Mouse (Mus musculus) liver, embryonic 11.5 days (tissue): ENCODE measurements at regions not wholly inside any gene's neighbourhood (a gene's known extent, or its start where the extent isn't known, plus 50 kb on each side); places are given as distances from the start of the nearest gene placed in this dataset.

Experiments used
- ATAC-seq: fragments of 200-750 bp; cut with Nextera tagmentation; replicated peaks from 2 replicates; pipeline ENCODE4 v1.8.0; 2017; ENCODE audit warnings: moderate number of reproducible peaks, mild to moderate bottlenecking, moderate TSS enrichment, moderate library complexity; ENCODE audit not compliant: low FRiP score
- DNase-seq: peaks from one replicate; pipeline ENCODE4 v3.0.0-alpha.2; 2017; ENCODE audit warnings: low spot score
- H3K27ac ChIP-seq: fragments of 300-500 bp; sonication (generic); 2 replicates; pipeline ENCODE4 v1.5.1; 2014; ENCODE audit warnings: mild to moderate bottlenecking, low read depth, low read length, control low read depth
- H3K27me3 ChIP-seq: fragments of 300-500 bp; sonication (generic); replicated peaks from 2 replicates; pipeline ENCODE4 v1.6.1; 2014; ENCODE audit warnings: low read length, mixed read lengths; ENCODE audit not compliant: control insufficient read depth, insufficient read depth
- H3K36me3 ChIP-seq: fragments of 300-500 bp; sonication (generic); 2 replicates; pipeline ENCODE4 v1.6.1; 2014; ENCODE audit warnings: mild to moderate bottlenecking, low read length, moderate library complexity, mixed read lengths; ENCODE audit not compliant: control insufficient read depth, insufficient read depth
- H3K4me1 ChIP-seq: fragments of 300-500 bp; sonication (generic); replicated peaks from 2 replicates; pipeline ENCODE4 v1.6.1; 2014; ENCODE audit warnings: low read length, mixed read lengths; ENCODE audit not compliant: control insufficient read depth, insufficient read depth
- H3K4me2 ChIP-seq: fragments of 300-500 bp; sonication (generic); 2 replicates; pipeline ENCODE4 v1.6.1; 2014; ENCODE audit warnings: mild to moderate bottlenecking, control low read depth, moderate library complexity
- H3K4me3 ChIP-seq: fragments of 300-500 bp; sonication (generic); 2 replicates; pipeline ENCODE4 v1.5.1; 2014; ENCODE audit warnings: low read depth, low read length, control low read depth
- H3K9ac ChIP-seq: fragments of 300-500 bp; sonication (generic); 2 replicates; pipeline ENCODE4 v1.6.1; 2014; ENCODE audit warnings: low read depth, low read length, control low read depth
- H3K9me3 ChIP-seq: fragments of 300-500 bp; sonication (generic); 2 replicates; pipeline ENCODE4 v1.6.1; 2016; ENCODE audit warnings: low read length, inconsistent platforms, mixed read lengths; ENCODE audit not compliant: control insufficient read depth
- WGBS: fragments of 180-500 bp; shearing (Covaris S2); extraction: QIAGEN DNeasy Blood & Tissue Kit; methylation state at CpG from one replicate; pipeline ENCODE4 v1.1.7; 2014; 5-methylcytosine and 5-hydroxymethylcytosine counted together

DNA sequence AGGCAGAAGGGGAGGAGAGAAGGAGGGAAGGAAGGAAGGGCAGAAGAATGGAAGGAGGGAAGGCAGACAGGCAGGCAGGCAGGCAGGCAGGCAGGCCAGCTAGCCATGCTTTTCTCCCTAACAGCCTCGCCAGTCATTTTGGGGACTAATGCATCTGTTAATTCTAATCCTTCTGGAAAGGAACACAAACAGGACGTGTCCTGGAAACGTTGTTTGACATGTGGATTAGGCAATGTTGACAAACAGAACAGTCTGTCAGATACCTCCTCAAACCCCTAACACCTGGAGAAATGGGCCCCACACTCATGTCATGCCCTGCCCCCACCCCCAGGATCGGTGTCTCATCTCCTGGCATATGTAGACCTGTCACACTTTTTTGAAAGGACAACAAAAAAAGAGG is 206.7 kb upstream of the Adamts9 start:
- no peaks in the 10 kb centered on the region for H3K36me3 ChIP-seq
- ATAC-seq (no peak), DNase-seq (no peak)
- no peak overlapping the region for H3K4me2 ChIP-seq
- no peaks in the 10 kb centered on the region for H3K4me1 ChIP-seq
- no peaks in the 10 kb centered on the region for H3K27me3 ChIP-seq
- H3K9me3 ChIP-seq, result no peaks in the 10 kb centered on the region
- H3K4me3 ChIP-seq, result no peak overlapping the region
- no peak overlapping the region for H3K27ac ChIP-seq
- H3K9ac ChIP-seq, result no peak overlapping the region
- WGBS, result 21% methylated on average over 4 of the region's 4 CpGs

DNA sequence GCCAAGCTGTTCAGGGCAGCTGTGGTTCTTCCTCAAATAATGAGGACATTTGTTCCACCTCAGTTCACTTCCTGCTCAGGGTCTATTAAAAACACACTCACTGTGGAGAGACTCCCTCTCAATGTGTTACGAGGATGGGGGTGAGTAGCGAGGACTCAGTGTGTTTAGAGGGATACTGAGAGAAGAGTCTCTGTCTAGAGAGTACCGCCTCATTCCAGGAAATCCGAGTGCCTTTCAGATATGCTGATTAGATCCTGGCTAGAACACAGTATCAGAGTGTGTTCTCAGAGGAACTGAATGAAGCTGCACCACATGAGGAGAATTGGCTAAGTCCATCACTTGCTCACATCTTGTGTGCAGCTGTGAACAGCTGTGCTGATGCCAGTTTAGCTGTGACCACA is 197.0 kb upstream of the Adamts9 start:
- Histone ChIP-seq H3K4me1 (no peaks in the 10 kb centered on the region), H3K27ac (no peak overlapping the region), H3K4me3 (no peak overlapping the region), H3K9ac (no peak overlapping the region), H3K4me2 (no peak overlapping the region), H3K27me3 (no peaks in the 10 kb centered on the region), H3K9me3 (no peaks in the 10 kb centered on the region), H3K36me3 (no peaks in the 10 kb centered on the region)
- DNase-seq (no peak), ATAC-seq (no peak)
- WGBS, result 44% methylated on average over 4 of the region's 4 CpGs

DNA sequence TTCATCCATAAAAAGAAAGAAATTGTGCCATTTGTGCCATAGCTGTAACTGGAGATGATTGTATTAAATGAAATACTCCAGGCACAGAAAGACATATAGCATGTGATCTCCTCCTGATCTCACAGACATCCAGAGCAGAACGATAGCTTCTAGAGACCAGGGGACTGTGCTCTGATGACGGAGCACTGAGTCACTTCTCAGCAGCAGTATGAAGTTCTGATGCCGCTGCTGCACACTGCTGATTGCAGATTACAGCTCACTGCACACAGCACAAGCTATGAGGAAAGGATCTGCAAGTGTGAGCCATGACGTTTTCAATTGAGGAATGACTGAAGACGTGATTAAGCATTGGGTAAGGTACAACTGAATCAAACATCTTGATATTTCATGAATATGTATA is 190.6 kb upstream of the Adamts9 start:
- 72% methylated on average over 5 of the region's 5 CpGs for WGBS
- Histone ChIP-seq H3K4me3 (no peak overlapping the region), H3K27me3 (no peaks in the 10 kb centered on the region), H3K4me1 (no peaks in the 10 kb centered on the region), H3K36me3 (no peaks in the 10 kb centered on the region), H3K4me2 (no peak overlapping the region), H3K27ac (no peak overlapping the region), H3K9ac (no peak overlapping the region), H3K9me3 (no peaks in the 10 kb centered on the region)
- ATAC-seq, result no peak
- DNase-seq, result no peak

DNA sequence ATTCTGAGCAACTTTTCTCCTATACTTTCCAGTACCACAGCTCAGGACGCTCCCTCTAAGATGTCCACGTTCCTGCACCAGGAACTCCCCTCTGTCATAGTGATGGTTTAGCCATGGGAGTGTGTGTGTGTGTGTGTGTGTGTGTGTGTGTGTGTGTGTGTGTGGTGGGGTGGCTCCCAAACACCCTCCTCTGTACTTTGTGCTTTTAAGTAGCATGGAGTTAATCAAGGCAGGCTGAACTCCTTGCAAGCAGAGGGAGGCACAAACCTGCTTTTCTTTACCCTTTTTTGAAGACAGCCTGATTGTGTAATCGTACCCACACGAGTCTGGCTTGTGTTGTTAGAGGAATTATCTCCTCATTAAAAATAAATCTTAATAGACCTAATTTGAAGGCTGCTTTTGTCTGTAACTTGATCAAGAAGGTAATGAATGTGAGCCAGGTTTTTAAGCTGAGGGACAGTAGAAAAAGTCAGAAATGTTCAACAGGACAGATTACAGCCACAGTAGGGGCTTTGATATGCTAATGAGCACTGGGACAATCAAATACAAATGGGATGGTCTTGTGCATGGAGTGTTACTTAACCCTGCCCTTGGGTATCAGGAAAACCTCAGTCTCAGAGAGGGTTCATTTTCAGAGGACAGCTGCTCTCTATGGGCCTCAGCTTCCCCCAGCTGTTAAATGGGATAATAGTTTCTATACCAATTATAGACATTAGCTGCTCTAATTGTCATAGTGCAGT is 187.8 kb upstream of the Adamts9 start:
- no peak for DNase-seq
- no peak overlapping the region for H3K9ac ChIP-seq
- H3K4me1 ChIP-seq, result no peaks in the 10 kb centered on the region
- no peaks in the 10 kb centered on the region for H3K27me3 ChIP-seq
- no peaks in the 10 kb centered on the region for H3K9me3 ChIP-seq
- no peak overlapping the region for H3K27ac ChIP-seq
- no peaks in the 10 kb centered on the region for H3K36me3 ChIP-seq
- H3K4me3 ChIP-seq, result no peak overlapping the region
- no peak overlapping the region for H3K4me2 ChIP-seq
- WGBS, result 48% methylated on average over 4 of the region's 4 CpGs
- ATAC-seq, result no peak

DNA sequence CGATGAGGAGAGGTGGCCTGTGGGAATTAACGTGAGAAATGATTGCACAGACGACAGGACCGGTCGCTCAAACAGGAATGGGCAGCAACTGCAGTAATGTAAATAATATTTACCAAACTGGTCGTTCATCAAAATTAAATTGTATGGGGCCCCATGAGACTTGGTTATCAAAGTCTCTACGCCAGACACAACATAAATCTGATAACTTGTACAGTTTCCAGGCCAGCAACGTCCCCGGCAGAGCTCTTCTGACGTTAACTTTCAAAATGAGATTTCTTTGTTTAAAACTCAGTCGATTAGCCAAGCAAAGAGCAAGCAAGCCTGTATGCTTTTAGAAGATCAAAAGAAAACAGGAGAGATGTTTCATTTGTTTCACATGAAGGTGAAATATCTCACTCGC is 176.2 kb upstream of the Adamts9 start:
- no peak overlapping the region for H3K9ac ChIP-seq
- no peaks in the 10 kb centered on the region for H3K4me1 ChIP-seq
- H3K4me3 ChIP-seq, result no peak overlapping the region
- no peak overlapping the region for H3K27ac ChIP-seq
- WGBS, result 66% methylated on average over 12 of the region's 12 CpGs
- no peak for ATAC-seq
- H3K9me3 ChIP-seq, result no peaks in the 10 kb centered on the region
- no peak overlapping the region for H3K4me2 ChIP-seq
- no peaks in the 10 kb centered on the region for H3K27me3 ChIP-seq
- DNase-seq, result no peak
- H3K36me3 ChIP-seq, result no peaks in the 10 kb centered on the region

DNA sequence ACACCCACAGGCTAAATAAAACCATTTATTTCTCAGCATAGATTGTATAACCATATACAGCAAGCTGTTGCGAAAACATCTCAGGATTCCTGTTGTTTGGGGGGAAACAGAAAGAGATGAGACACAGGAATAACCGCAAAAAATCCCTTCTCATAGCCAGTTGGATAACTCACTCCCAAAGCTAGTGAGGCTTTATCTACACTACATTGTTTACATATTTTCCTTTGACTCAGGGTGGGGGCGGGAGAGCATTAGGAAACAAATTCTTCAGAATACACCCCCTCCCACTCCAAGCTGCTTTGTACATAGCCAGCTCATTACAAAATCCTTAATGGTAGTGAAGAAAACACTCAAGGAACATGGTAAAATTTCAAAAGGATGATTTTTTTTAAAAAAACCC is 170.1 kb upstream of the Adamts9 start:
- H3K4me2 ChIP-seq, result no peak overlapping the region
- H3K9me3 ChIP-seq, result no peaks in the 10 kb centered on the region
- H3K36me3 ChIP-seq, result no peaks in the 10 kb centered on the region
- H3K27ac ChIP-seq, result no peak overlapping the region
- WGBS, result 69% methylated on average over 3 of the region's 3 CpGs
- no peak overlapping the region for H3K4me3 ChIP-seq
- H3K9ac ChIP-seq, result no peak overlapping the region
- ATAC-seq, result no peak
- no peaks in the 10 kb centered on the region for H3K27me3 ChIP-seq
- DNase-seq, result no peak
- no peaks in the 10 kb centered on the region for H3K4me1 ChIP-seq

DNA sequence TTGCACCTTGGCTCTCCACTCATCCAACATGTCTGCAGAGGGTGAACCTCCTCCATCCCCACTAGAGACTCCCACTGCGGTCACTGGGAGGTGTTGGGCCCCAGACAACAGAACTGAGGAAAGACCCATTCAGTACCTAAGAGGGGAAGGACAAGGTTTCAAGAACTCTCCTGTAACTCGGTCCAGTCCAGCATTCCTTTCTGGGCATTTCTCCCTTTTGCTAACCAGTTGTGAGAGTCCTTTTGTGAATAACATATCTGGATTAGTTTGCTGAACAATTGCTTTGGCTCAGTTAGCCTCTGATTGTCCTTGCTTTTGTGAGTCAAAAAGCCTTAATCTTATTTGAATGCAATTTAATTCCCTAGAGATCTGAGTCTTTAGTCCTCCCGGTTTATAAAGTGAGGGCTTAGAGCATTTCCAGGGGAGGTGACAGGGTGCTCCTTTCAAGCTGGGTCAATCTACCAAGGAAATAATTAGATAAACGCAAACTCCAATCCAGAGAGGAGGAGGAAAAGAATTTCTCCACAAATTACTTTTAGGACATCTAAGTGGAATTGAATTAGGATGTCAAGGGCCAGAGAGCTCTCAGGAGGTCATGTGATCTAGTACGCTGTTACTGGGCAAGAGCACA is 151.6 kb upstream of the Adamts9 start:
- Histone ChIP-seq H3K9ac (no peak overlapping the region), H3K27me3 (no peaks in the 10 kb centered on the region)

DNA sequence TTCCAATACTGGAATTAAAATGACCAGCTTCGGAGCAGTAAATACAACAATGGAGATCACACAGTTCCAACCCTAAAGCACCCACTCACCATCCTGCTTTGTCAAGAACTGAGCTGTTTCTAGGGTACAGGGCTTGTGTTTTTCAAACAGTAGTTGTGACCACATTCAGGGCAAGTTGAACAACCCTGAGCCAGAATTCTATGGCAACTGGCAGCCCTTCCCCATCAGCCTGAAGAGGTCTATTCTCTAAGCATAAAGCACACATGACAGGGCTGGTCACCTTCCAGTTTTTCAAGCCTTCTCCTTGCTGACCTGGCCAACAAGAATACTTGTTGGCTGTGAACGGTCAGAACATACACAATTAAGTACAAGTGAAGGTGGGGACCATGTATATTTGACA is 150.5 kb upstream of the Adamts9 start:
- Histone ChIP-seq H3K4me1 (no peaks in the 10 kb centered on the region), H3K27ac (no peak overlapping the region), H3K27me3 (no peaks in the 10 kb centered on the region), H3K9me3 (no peaks in the 10 kb centered on the region), H3K4me2 (no peak overlapping the region), H3K9ac (no peak overlapping the region), H3K36me3 (no peaks in the 10 kb centered on the region), H3K4me3 (no peak overlapping the region)
- ATAC-seq (no peak), DNase-seq (no peak)
- 74% methylated on average over 2 of the region's 2 CpGs for WGBS

More for the DNA sequence above, 151.6 kb upstream of the Adamts9 start:
- Histone ChIP-seq H3K9me3 (no peaks in the 10 kb centered on the region), H3K4me3 (no peak overlapping the region), H3K4me1 (no peaks in the 10 kb centered on the region), H3K36me3 (no peaks in the 10 kb centered on the region), H3K4me2 (no peak overlapping the region), H3K27ac (no peak overlapping the region)
- ATAC-seq (no peak), DNase-seq (no peak)
- 77% methylated on average over 5 of the region's 5 CpGs for WGBS

DNA sequence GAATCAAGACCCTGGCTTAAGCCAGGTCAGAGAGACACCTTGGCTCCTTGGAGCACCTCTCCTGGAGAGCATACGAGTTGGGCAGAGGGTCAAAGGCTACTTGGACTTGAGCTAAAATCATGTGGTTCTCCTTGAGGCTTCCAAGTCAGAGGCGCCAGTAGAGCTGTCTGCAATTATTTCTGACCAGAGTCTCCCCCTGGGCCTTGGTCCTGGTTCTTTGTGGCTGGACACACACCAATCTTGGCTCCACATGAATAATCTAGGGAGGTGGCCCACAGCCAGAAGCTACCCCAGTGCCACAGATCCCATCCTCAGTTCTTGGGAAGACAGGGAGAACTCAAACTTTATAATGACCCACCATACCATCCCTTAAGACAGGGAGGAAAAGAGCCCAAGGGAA is 144.0 kb upstream of the Adamts9 start:
- DNase-seq, result no peak
- Histone ChIP-seq H3K4me1 (no peaks in the 10 kb centered on the region), H3K4me2 (no peak overlapping the region), H3K36me3 (no peaks in the 10 kb centered on the region), H3K27me3 (no peaks in the 10 kb centered on the region), H3K9ac (no peak overlapping the region), H3K4me3 (no peak overlapping the region), H3K27ac (no peak overlapping the region), H3K9me3 (no peaks in the 10 kb centered on the region)
- no peak for ATAC-seq
- 72% methylated on average over 2 of the region's 2 CpGs for WGBS
